Mouse (Mus musculus) hindbrain, embryonic 11.5 days (tissue): ENCODE measurements around the gene Scml4. TPM values are rescaled to one million over a fixed set of nuclear protein-coding genes. Genes with fewer than 3 reads are reported as not detected.

Source experiments
- ATAC-seq: fragments of 200-750 bp; cut with Nextera tagmentation; 2 replicates; pipeline ENCODE4 v1.8.0; 2017; ENCODE audit warnings: mild to moderate bottlenecking, moderate TSS enrichment, moderate library complexity; ENCODE audit not compliant: low FRiP score
- DNase-seq: peaks from one replicate; pipeline ENCODE4 v3.0.0-alpha.2; 2015; ENCODE audit warnings: low spot score
- H3K27ac ChIP-seq: fragments of 300-500 bp; sonication (generic); 2 replicates; pipeline ENCODE4 v1.5.1; 2014; ENCODE audit warnings: mild to moderate bottlenecking, low read depth, low read length
- H3K27me3 ChIP-seq: fragments of 300-500 bp; sonication (generic); 2 replicates; pipeline ENCODE4 v1.6.1; 2014; ENCODE audit warnings: mild to moderate bottlenecking, low read length, moderate library complexity, mixed read lengths; ENCODE audit not compliant: control insufficient read depth, insufficient read depth
- H3K36me3 ChIP-seq: fragments of 300-500 bp; sonication (generic); 2 replicates; pipeline ENCODE4 v1.6.1; 2014; ENCODE audit warnings: mild to moderate bottlenecking, low read length, moderate library complexity, mixed read lengths; ENCODE audit not compliant: control insufficient read depth, insufficient read depth
- H3K4me1 ChIP-seq: fragments of 300-500 bp; sonication (generic); replicated peaks from 2 replicates; pipeline ENCODE4 v1.6.1; 2014; ENCODE audit warnings: low read length, mixed read lengths; ENCODE audit not compliant: control insufficient read depth, insufficient read depth
- H3K4me2 ChIP-seq: fragments of 300-500 bp; sonication (generic); replicated peaks from 2 replicates; pipeline ENCODE4 v1.6.1; 2014; ENCODE audit warnings: mild to moderate bottlenecking, low read depth, low read length
- H3K4me3 ChIP-seq: fragments of 300-500 bp; sonication (generic); 2 replicates; pipeline ENCODE4 v1.5.1; 2014; ENCODE audit warnings: low read depth, low read length
- H3K9ac ChIP-seq: fragments of 300-500 bp; sonication (generic); 2 replicates; pipeline ENCODE4 v1.6.1; 2014; ENCODE audit warnings: low read depth, low read length
- H3K9me3 ChIP-seq: fragments of 300-500 bp; sonication (generic); 2 replicates; pipeline ENCODE4 v1.6.1; 2016; ENCODE audit warnings: low read length; ENCODE audit not compliant: control insufficient read depth
- WGBS: fragments of 180-500 bp; shearing (Covaris S2); extraction: QIAGEN DNeasy Blood & Tissue Kit; methylation state at CpG from one replicate; pipeline ENCODE4 v1.1.7; 2014; 5-methylcytosine and 5-hydroxymethylcytosine counted together
- polyA plus RNA-seq: library from polyadenylated mRNA; unstranded; fragments of >200 nt; fragmentation: Nextera tagmentation; extraction: Ambion mirVana; gene quantifications from 2 replicates; pipeline ENCODE4 v1.2.1, GENCODE M21; 2014

The Scml4 gene
- polyA plus RNA-seq, 1 experiment from 2014 or later: 2.5 TPM

- WGBS: 55% methylated on average over 5 of the region's 5 CpGs
- H3K27ac ChIP-seq: no peak overlapping the region
- no peaks in the 10 kb centered on the region for H3K27me3 ChIP-seq
- H3K36me3 ChIP-seq: no peaks in the 10 kb centered on the region
- peaks cover 6% of the 10 kb centered on the region for H3K4me1 ChIP-seq
- H3K4me3 ChIP-seq: no peak overlapping the region
- DNase-seq (peak; percentile 17), ATAC-seq (no peak)
- no peaks in the 10 kb centered on the region for H3K9me3 ChIP-seq
- no peak overlapping the region for H3K9ac ChIP-seq
- no peak overlapping the region for H3K4me2 ChIP-seq
Measured at GRCm38 (mm10) chr10:42864696-42865095, 4.5 kb downstream of the Scml4 start.

DNA sequence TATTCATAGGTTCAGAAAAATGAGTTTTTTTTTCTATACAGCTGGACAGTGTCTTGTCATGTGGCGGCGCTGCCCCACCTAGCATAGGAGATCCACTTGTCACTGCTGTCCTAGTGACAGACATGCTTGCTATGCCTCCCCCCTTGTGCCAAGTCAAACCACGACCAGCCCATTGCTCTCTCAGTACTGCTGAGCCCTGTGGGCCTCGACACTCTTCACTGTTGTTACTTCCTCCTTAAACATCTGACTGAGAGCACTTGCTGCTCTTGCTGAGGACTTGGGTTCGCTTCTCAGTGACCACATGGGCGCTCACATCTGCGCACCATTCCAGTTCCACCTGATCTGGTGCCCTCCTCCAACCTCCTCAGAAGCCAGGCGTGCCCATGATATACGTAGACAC, 8.2 kb downstream of the Scml4 start:
- Histone ChIP-seq H3K36me3 (no peaks in the 10 kb centered on the region), H3K4me3 (no peak overlapping the region), H3K27ac (no peak overlapping the region), H3K4me1 (peaks cover 2% of the 10 kb centered on the region), H3K27me3 (no peaks in the 10 kb centered on the region), H3K4me2 (no peak overlapping the region), H3K9ac (no peak overlapping the region), H3K9me3 (no peaks in the 10 kb centered on the region)
- no peak for ATAC-seq
- WGBS: 91% methylated on average over 9 of the region's 9 CpGs
- DNase-seq: no peak

DNA sequence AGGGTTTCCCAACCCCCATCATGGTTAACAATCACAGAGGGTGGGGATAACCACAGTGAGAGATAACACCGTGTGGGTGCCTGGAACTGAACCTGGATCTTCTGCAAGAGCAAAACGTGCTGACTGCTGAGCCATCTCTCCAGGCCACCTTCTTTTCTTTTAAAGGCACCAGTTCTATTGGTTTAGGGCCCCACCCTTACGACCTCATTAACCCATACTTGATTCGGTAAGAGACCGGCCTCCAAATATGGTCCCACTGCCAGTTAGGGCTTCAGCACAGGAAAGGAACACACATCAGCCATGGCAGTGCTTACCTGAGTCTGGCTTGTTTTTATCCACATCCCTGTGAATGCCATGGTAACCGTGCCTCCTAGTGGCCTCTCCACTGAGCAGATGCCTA, 9.3 kb downstream of the Scml4 start:
- ATAC-seq (no peak), DNase-seq (no peak)
- Histone ChIP-seq H3K4me2 (no peak overlapping the region), H3K9me3 (no peaks in the 10 kb centered on the region), H3K4me3 (no peak overlapping the region), H3K27ac (no peak overlapping the region), H3K4me1 (no peaks in the 10 kb centered on the region; the same call in 1 of the 2 replicates), H3K9ac (no peak overlapping the region), H3K36me3 (no peaks in the 10 kb centered on the region), H3K27me3 (no peaks in the 10 kb centered on the region)
- 74% methylated on average over 6 of the region's 6 CpGs for WGBS

- 88% methylated on average over 15 of the region's 15 CpGs for WGBS
- H3K36me3 ChIP-seq: no peaks in the 10 kb centered on the region
- no peak overlapping the region for H3K9ac ChIP-seq
- no peak for DNase-seq
- H3K27ac ChIP-seq: no peak overlapping the region
- H3K4me1 ChIP-seq: no peaks in the 10 kb centered on the region
- H3K27me3 ChIP-seq: no peaks in the 10 kb centered on the region
- no peak overlapping the region for H3K4me3 ChIP-seq
- no peak for ATAC-seq
- no peaks in the 10 kb centered on the region for H3K9me3 ChIP-seq
- H3K4me2 ChIP-seq: no peak overlapping the region
Measured at GRCm38 (mm10) chr10:42872269-42873010, 12.3 kb downstream of the Scml4 start.

- Histone ChIP-seq H3K36me3 (no peaks in the 10 kb centered on the region), H3K9me3 (no peaks in the 10 kb centered on the region), H3K9ac (no peak overlapping the region), H3K27me3 (no peaks in the 10 kb centered on the region), H3K4me3 (no peak overlapping the region), H3K4me2 (no peak overlapping the region), H3K4me1 (no peaks in the 10 kb centered on the region), H3K27ac (no peak overlapping the region)
- DNase-seq (no peak), ATAC-seq (no peak)
- 88% methylated on average over 7 of the region's 7 CpGs for WGBS
Measured at GRCm38 (mm10) chr10:42873077-42873595, 13.0 kb downstream of the Scml4 start.

DNA sequence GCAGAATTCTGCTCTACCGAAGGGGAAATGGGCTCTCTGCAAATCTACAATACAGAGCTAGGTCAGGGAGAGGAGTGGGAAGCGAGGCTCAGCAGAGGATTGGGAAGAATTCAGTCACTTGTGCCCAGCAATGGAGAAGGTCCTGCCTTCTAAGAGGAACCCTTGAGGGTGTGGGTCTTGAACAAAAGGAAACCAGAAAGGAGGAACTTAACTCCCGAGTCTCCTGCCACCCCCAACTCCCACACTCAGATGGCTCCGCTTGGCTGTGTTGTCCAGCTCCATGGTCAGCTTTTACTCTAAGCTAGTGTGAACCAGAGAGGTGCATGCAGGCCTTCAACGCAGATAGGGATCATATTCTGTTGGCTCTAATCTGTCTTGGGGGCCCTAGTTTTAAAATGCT, 16.0 kb downstream of the Scml4 start:
- Histone ChIP-seq H3K4me2 (no peak overlapping the region), H3K27me3 (no peaks in the 10 kb centered on the region), H3K36me3 (no peaks in the 10 kb centered on the region), H3K4me1 (no peaks in the 10 kb centered on the region), H3K9ac (no peak overlapping the region), H3K27ac (no peak overlapping the region), H3K9me3 (no peaks in the 10 kb centered on the region), H3K4me3 (no peak overlapping the region)
- ATAC-seq: no peak
- DNase-seq: no peak
- 76% methylated on average over 5 of the region's 5 CpGs for WGBS

DNA sequence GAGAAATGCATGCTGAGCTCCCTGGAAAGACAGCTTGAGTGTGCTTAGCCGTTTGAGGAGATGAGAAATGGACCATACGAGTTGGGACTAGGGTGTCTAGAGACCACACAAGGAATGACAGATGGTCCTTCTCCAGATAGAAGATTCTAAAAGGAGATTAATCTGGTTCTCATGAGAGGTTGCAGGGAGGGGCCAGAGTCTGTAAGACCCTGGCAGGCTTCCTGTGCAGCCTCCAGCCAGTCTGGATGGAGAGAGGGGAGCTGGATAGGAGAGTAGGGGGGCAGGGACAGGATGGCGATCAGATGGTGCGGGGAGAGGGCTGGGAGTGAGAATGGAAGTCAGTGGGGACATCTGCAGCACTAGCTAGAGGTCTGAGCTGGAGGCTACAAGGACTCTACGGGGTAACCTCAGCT, 19.1 kb downstream of the Scml4 start:
- no peak for ATAC-seq
- Histone ChIP-seq H3K4me2 (no peak overlapping the region), H3K9me3 (no peaks in the 10 kb centered on the region), H3K27me3 (no peaks in the 10 kb centered on the region), H3K4me3 (no peak overlapping the region), H3K27ac (no peak overlapping the region), H3K36me3 (no peaks in the 10 kb centered on the region), H3K9ac (no peak overlapping the region), H3K4me1 (no peaks in the 10 kb centered on the region)
- 74% methylated on average over 5 of the region's 5 CpGs for WGBS
- DNase-seq: no peak

DNA sequence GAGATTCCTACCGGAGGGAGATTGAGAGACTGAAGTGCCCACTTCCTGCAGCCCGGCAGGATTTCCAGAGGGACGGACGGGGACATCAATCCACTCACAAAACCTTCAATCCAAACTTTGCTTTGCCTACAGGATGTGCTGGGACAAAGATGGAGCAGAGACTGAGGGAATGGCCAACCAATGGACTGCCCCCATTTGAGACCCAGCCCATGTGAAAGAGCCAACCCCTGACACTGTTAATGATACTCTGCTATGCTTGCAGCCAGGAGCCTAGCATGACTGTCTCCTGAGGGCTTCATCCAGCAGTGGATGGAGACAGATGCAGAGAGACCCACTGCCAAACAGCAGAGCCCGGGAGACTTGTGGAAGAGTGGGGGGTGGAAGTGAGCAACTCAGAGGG, 19.5 kb downstream of the Scml4 start:
- Histone ChIP-seq H3K27ac (no peak overlapping the region), H3K36me3 (no peaks in the 10 kb centered on the region), H3K4me3 (no peak overlapping the region), H3K27me3 (no peaks in the 10 kb centered on the region), H3K4me1 (no peaks in the 10 kb centered on the region), H3K9me3 (no peaks in the 10 kb centered on the region), H3K4me2 (no peak overlapping the region), H3K9ac (no peak overlapping the region)
- no peak for ATAC-seq
- WGBS: 76% methylated on average over 5 of the region's 5 CpGs
- DNase-seq: no peak

DNA sequence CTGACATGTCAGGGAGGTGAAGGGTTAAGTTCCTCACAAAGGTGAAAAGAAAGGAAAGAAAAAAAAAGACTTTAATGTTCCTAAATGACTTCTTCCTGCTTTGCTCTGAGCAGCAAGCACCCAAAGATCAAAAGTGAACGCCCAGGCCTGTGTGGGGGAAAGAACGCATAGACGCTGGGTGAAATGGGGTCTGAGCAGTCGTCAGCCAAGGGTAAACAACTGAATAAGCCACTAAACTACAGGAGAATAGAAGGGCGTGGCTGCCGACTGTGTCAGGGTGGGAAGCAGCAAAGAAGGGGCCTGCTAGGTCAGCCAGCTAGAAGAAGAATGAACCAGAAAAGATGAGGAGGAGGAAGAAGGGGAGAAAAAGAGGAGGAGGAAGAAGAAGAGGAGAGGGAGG, 26.9 kb downstream of the Scml4 start:
- Histone ChIP-seq H3K4me1 (0 out of 2 replicates have a peak, but pooled peaks cover 4% of the 10 kb centered on the region), H3K27me3 (no peaks in the 10 kb centered on the region), H3K36me3 (no peaks in the 10 kb centered on the region), H3K4me3 (no peak overlapping the region), H3K4me2 (no peak overlapping the region), H3K27ac (no peak overlapping the region), H3K9me3 (no peaks in the 10 kb centered on the region), H3K9ac (no peak overlapping the region)
- 19% methylated on average over 6 of the region's 6 CpGs for WGBS
- no peak for DNase-seq
- ATAC-seq: no peak
